Mouse (Mus musculus) lung, postnatal 0 days (tissue): ENCODE data around the gene Abcc2. TPM values are rescaled to one million over a fixed set of nuclear protein-coding genes. Genes with fewer than 3 reads are reported as not detected.

ENCODE experiments used
- ATAC-seq: fragments of 200-750 bp; cut with Nextera tagmentation; 2 replicates; pipeline ENCODE4 v1.8.0; 2017; ENCODE audit warnings: moderate library complexity
- DNase-seq: peaks from one replicate; pipeline ENCODE4 v3.0.0-alpha.2; 2016; ENCODE audit warnings: low spot score
- H3K27ac ChIP-seq: fragments of 300-500 bp; sonication (generic); 2 replicates; pipeline ENCODE4 v1.5.1; 2014; ENCODE audit warnings: antibody characterized with exemption, mild to moderate bottlenecking, low read length, mixed read lengths
- H3K27me3 ChIP-seq: fragments of 300-500 bp; sonication (generic); replicated peaks from 2 replicates; pipeline ENCODE4 v1.6.1; 2014; ENCODE audit warnings: low read length, mixed read lengths; ENCODE audit not compliant: insufficient read depth
- H3K36me3 ChIP-seq: fragments of 300-500 bp; sonication (generic); 2 replicates; pipeline ENCODE4 v1.6.1; 2014; ENCODE audit warnings: low read length, mixed read lengths; ENCODE audit not compliant: insufficient read depth
- H3K4me1 ChIP-seq: fragments of 300-500 bp; sonication (generic); 2 replicates; pipeline ENCODE4 v1.6.1; 2014; ENCODE audit warnings: antibody characterized with exemption, low read depth, low read length, mixed read lengths; ENCODE audit not compliant: insufficient read depth
- H3K4me2 ChIP-seq: fragments of 300-500 bp; sonication (generic); replicated peaks from 2 replicates; pipeline ENCODE4 v1.6.1; 2014; ENCODE audit warnings: low read depth, mild to moderate bottlenecking, low read length, moderate library complexity, mixed read lengths
- H3K4me3 ChIP-seq: fragments of 300-500 bp; sonication (generic); 2 replicates; pipeline ENCODE4 v1.5.1; 2014; ENCODE audit warnings: low read depth, low read length
- H3K9ac ChIP-seq: fragments of 300-500 bp; sonication (generic); replicated peaks from 2 replicates; pipeline ENCODE4 v1.6.1; 2014; ENCODE audit warnings: low read depth, mild to moderate bottlenecking
- H3K9me3 ChIP-seq: fragments of 300-500 bp; sonication (generic); 2 replicates; pipeline ENCODE4 v1.6.1; 2016; ENCODE audit warnings: low read length, mixed read lengths
- CTCF ChIP-seq: IDR thresholded peaks from 2 replicates; pipeline ENCODE4 v1.5.1; 2016; ENCODE audit warnings: antibody characterized with exemption, mild to moderate bottlenecking
- EP300 ChIP-seq: IDR thresholded peaks from 2 replicates; pipeline ENCODE4 v1.6.1; 2016; ENCODE audit warnings: antibody characterized with exemption, mild to moderate bottlenecking, control low read depth
- WGBS: fragments of 180-500 bp; shearing (Covaris S2); extraction: QIAGEN DNeasy Blood & Tissue Kit; methylation state at CpG from one replicate; pipeline ENCODE4 v1.1.7; 2014; 5-methylcytosine and 5-hydroxymethylcytosine counted together
- polyA plus RNA-seq: library from polyadenylated mRNA; unstranded; fragments of >200 nt; fragmentation: Nextera tagmentation; extraction: Ambion mirVana; gene quantifications from 2 replicates; pipeline ENCODE4 v1.2.1, GENCODE M21; 2015

Abcc2 gene
- polyA plus RNA-seq, 1 experiment from 2014 or later = 0.02 TPM

- Histone ChIP-seq H3K9me3 (no peaks in the 10 kb centered on the region), H3K4me2 (no peak overlapping the region), H3K9ac (no peak overlapping the region), H3K4me1 (no peaks in the 10 kb centered on the region), H3K27me3 (no peaks in the 10 kb centered on the region), H3K4me3 (no peak overlapping the region), H3K36me3 (peaks cover 15% of the 10 kb centered on the region; the same call in 1 of the 2 replicates), H3K27ac (no peak overlapping the region)
- DNase-seq = no peak
- no peak for TF ChIP-seq CTCF
- no peak for TF ChIP-seq EP300
- no peak for ATAC-seq
- WGBS = 81% methylated on average over 9 of the region's 9 CpGs
Observed at GRCm38 (mm10) chr19:43843184-43843583, 61.2 kb downstream of the Abcc2 start.

GRCm38 (mm10) chr19:43845331-43845908, 63.4 kb downstream of the Abcc2 start:
- no peak for DNase-seq

GRCm38 (mm10) chr19:43847056-43847455, 65.1 kb downstream of the Abcc2 start:
- DNase-seq (no peak), ATAC-seq (no peak)
- Histone ChIP-seq H3K27ac (no peak overlapping the region), H3K36me3 (peaks cover 32% of the 10 kb centered on the region), H3K4me1 (no peaks in the 10 kb centered on the region), H3K4me3 (no peak overlapping the region), H3K9me3 (no peaks in the 10 kb centered on the region), H3K4me2 (no peak overlapping the region), H3K9ac (no peak overlapping the region), H3K27me3 (no peaks in the 10 kb centered on the region)
- TF ChIP-seq CTCF (no peak), EP300 (no peak)
- WGBS = 66% methylated on average over 15 of the region's 15 CpGs

More at GRCm38 (mm10) chr19:43845331-43845908, 63.4 kb downstream of the Abcc2 start:
- WGBS = 50% methylated on average over 7 of the region's 7 CpGs
- H3K4me2 ChIP-seq = no peak overlapping the region
- H3K27ac ChIP-seq = no peak overlapping the region
- peaks cover 28% of the 10 kb centered on the region for H3K36me3 ChIP-seq
- H3K9me3 ChIP-seq = no peaks in the 10 kb centered on the region
- no peak overlapping the region for H3K4me3 ChIP-seq
- no peak overlapping the region for H3K9ac ChIP-seq
- TF ChIP-seq CTCF = no peak
- TF ChIP-seq EP300 = no peak
- no peaks in the 10 kb centered on the region for H3K27me3 ChIP-seq
- no peak for ATAC-seq
- no peaks in the 10 kb centered on the region for H3K4me1 ChIP-seq

- TF ChIP-seq CTCF (no peak), EP300 (no peak)
- Histone ChIP-seq H3K4me2 (no peak overlapping the region), H3K9me3 (no peaks in the 10 kb centered on the region), H3K4me3 (no peak overlapping the region), H3K4me1 (no peaks in the 10 kb centered on the region), H3K27ac (no peak overlapping the region), H3K27me3 (no peaks in the 10 kb centered on the region), H3K36me3 (peaks cover 32% of the 10 kb centered on the region), H3K9ac (no peak overlapping the region)
- ATAC-seq = no peak
- 90% methylated on average over 15 of the region's 15 CpGs for WGBS
- DNase-seq = no peak
Observed at GRCm38 (mm10) chr19:43847966-43848365, 66.0 kb downstream of the Abcc2 start.

GRCm38 (mm10) chr19:43850026-43850425, 68.0 kb downstream of the Abcc2 start:
- DNase-seq = no peak
- no peak for TF ChIP-seq CTCF
- no peak for TF ChIP-seq EP300
- no peaks in the 10 kb centered on the region for H3K27me3 ChIP-seq
- no peak overlapping the region for H3K4me2 ChIP-seq
- H3K9me3 ChIP-seq = no peaks in the 10 kb centered on the region
- H3K9ac ChIP-seq = no peak overlapping the region
- no peaks in the 10 kb centered on the region for H3K4me1 ChIP-seq
- no peak overlapping the region for H3K27ac ChIP-seq
- H3K36me3 ChIP-seq = peaks cover 48% of the 10 kb centered on the region
- ATAC-seq = no peak
- H3K4me3 ChIP-seq = no peak overlapping the region
- 91% methylated on average over 11 of the region's 11 CpGs for WGBS

GRCm38 (mm10) chr19:43851996-43852630, 70.1 kb downstream of the Abcc2 start:
- Histone ChIP-seq H3K27ac (no peak overlapping the region), H3K36me3 (peaks cover 51% of the 10 kb centered on the region), H3K4me3 (no peak overlapping the region), H3K4me2 (no peak overlapping the region), H3K27me3 (no peaks in the 10 kb centered on the region), H3K9ac (no peak overlapping the region), H3K9me3 (no peaks in the 10 kb centered on the region), H3K4me1 (no peaks in the 10 kb centered on the region)
- DNase-seq = no peak
- WGBS = 84% methylated on average over 21 of the region's 21 CpGs
- TF ChIP-seq EP300 (no peak), CTCF (no peak)
- no peak for ATAC-seq
